15 mouse cellular contexts compared by ENCODE assay signal in genomic region chr1:159501911-159502310, GRCm38 (mm10). TPM values are rescaled to one million over a fixed set of nuclear protein-coding genes. Genes with fewer than 3 reads are reported as not detected.
"Had no signal": no experiment of that assay in that cellular context is flagged by ENCODE, and none has a peak within 500 bp of the region (broad histone marks: within the 10 kb centered on the region; RNA-seq: fewer than 3 reads in every experiment).

No protein-coding gene starts in this region.

- DNase-seq: gastrocnemius, postnatal 14 days; gastrocnemius, postnatal 36 days; heart, adult 11 months; heart, adult 2 months; heart, postnatal 14 days; heart, postnatal 36 days; kidney, adult 11 months; kidney, adult 2 months; kidney, postnatal 10 days; kidney, postnatal 25 days; kidney, postnatal 4 days; liver; liver, embryonic 13.5 days had no signal

RNA-seq across cellular contexts. Expression of gene Tnr, which starts 21.7 kb away (rescaled TPM):
- total RNA-seq: gastrocnemius, adult 18-20 months; gastrocnemius, postnatal 36 days; hematopoietic stem cell, adult 5-6 weeks had no signal
